Mouse (Mus musculus) WW6 (cell line): ENCODE measurements around the gene Lrch1.

ENCODE experiments used
- DNase-seq: peaks from one replicate; pipeline ENCODE4 v3.0.0-alpha.2; 2013; ENCODE audit warnings: low read depth, low spot score

The Lrch1 gene

DNA sequence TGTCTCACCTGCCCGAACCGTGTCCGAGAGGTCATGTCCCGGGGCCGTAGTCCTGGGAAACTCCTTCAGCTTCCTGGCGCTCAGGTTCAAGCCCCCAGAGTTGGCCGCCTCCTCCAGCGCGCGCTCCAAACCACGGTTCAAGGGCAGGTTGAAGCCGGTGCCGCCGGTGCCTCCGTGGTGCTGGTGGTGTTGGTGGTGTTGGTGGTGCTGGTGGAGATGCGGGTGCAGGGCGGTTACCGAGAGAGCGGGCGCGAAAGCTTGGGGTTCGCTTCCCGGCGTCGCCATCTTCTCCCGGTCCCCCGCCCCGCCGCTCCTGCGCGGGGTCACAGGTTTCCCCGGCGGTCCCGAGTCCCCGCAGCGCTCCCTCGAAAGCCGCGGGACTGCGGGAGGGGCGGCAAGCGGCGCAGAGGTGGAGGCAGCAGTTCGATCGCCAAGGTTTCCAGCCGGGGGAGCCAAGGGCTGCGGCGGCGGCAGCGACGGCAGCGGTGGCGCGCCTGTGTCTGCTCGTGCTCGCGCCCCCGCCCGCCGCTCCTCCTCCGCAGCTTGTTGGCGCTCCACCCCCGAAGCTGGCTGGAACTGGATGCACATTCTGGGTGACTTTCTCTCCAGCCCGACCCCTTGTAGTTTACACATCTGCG is at the start of gene Lrch1:
TSS of gene Lrch1 (minus strand) at position 501 of the 638 bp plus-strand sequence.
- peak; percentile 57 for DNase-seq

DNA sequence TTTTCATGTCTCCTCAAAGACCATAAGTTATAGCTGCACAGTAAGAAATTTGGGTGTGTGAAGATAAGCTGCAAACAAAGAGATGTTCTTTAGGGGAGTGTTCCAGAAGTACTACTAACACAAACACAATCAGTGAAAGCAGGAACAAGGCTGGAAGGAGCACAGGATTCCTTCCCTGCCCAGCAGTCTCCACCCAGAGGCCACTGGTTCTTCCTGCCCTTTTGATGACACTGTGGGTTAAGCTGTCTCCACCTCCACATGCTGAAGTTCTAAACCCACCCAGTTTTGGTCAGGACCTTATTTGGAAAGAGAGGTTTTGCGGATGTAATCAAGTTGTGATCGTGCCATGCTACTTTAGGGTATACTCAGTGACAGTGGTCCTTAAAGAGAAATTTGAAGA is 49.4 kb upstream of the Lrch1 start:
- DNase-seq, result no peak

DNA sequence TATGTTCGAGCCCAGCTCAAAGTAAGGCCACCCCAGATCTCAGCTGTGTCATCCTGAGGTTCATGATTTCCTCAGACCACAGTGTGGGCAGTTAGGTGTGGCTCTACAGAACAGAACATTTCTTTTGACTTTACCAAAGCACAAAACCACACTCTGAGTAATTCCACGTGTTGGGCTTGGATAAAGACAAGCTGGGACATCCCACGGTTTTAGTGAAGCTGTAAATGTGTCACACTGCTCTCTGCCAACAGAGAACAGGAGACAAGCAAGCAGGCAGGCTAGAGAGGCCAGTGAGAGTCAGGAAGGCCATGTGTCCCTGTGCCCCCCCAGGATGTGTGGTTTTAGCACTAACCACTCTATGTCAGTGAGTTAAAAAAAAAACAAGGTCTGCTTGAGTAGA is 48.9 kb upstream of the Lrch1 start:
- DNase-seq, result no peak

DNA sequence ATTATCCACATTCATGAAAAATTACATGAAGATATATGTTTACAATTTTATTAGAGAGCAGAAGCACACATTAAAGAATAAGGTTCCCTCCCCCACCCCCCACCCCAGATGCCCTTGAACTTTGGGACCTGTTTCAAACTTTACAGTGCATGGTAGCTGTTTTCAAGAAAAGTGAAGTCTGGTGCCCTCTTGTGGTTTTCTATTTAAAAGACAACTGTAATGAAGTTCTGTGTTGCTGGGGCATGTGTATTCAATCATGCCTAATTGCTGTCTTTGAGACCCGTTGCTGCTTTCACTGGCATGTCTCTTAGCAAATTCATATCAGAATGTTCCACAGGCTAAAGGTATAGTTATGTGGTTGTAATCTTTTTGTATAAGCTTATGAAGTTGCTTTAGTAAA is 42.8 kb upstream of the Lrch1 start:
- no peak for DNase-seq

DNA sequence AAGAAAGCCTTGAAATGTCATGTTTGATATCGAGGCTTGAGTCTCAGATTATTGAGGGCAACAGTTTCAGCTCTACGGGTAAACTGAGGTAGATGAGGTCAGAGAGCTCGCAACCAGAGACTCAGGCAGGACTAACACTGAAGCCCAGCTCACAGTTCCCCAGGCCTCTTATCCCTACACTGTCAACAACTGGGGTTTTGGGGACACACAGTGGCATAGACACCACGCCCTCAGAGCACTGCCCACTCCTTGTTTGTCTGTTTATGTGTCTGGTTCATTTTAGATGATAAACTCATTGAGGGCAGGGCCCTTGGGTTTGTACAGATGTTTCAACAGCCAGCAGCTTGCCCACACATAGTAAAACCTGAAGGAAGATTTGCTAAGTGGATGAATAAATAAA is 42.2 kb upstream of the Lrch1 start:
- DNase-seq, result no peak

DNA sequence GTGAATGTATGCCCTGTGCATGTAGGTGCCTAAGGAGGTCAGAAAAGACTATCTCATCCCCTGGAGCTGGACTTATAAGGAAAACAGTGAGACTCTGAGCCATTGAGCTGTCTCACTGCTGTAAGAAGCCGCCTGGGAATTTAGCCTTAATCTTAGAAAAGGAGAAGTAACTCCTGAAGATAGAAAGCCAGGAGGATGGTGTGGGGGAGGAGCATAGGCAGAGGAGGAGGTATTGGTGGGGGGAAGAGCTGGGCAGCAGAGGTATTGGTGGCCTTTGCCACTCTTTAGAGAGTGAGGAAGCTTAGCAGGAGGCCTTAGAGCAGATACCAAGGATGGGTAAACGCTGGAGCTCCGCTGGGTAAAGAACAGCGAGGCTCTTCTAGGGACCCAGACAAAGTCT is 41.6 kb upstream of the Lrch1 start:
- DNase-seq, result no peak

DNA sequence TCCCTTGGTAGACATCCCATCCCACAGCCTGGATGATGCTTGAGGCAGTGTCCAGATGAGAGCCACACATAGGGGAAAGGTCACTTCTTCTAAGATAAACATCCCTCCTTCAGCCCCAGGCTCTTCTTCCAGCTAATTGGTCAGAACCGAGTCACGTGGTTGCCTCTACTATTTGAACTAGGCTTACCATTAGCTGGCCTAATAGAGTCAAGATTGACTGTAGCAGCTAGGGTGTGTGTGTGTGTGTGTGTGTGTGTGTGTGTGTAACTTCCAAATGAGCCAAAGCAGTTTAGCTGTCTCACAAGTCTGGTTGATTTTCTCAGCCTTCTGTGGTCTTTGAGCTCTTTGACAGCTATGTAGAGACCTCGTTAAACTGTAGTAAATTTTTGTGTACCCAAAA is 38.9 kb upstream of the Lrch1 start:
- DNase-seq, result no peak

DNA sequence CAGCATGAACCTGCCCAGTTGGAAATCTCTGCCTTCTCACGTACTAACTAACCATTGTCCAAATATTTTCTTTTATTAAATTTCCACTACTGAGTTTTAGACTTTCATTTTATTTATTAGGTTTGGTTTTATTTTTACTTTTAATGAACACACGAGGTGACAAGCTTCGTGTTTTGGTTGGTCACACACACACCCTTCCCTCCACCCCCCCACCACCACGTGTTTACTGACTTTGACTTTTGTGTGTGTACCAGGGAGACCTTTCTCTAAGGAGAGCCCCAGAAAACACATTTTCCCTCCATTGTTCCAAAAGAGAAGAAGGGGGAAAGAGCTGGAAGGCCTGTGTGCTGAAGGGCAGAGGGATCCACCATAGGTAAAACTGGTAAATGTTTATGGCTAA is 38.0 kb upstream of the Lrch1 start:
- no peak for DNase-seq

DNA sequence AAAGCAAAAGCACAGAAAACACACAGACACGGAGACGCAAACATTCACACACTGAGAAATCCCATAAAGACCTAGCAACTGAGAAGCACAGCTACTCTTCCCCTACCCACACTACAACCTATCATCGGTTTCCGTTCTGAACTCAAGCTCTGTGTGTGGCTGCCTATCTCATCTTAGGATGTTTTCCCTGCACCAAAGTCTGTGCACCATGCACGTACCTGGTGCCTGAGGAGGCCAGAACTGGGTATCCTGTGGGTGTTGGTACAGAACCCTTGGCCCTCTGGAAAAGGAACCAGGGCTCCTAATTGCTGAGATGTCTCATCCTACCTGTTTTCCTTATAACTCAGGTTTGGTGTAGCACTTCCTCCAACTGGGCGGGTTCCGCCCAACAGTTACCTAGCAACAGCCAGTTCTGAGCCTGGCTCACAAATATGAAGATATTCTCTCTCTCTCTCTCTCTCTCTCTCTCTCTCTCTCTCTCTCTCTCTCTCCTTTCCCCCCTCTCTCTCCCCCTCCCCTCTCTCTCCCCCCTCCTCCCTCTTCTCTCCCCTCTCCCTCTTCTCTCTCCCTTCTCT is 37.2 kb upstream of the Lrch1 start:
- no peak for DNase-seq

DNA sequence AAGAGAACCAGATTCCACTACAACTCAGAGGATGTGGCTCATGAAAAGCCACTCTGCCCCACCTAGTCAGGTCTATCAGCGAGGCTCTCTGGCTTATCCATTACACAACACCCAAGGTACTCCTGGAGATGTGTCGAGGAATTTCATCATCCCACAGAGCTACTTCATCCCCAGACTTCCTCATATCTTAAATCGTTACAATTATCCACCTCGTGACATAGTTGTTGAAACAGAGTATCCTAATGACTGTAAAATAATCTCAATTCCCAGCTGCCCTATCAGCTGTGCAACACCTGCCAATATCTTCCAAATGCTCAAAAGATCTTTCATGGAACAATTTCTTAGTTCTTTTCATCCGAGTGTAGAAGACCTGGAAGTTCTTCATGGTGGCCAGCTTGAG is 35.4 kb upstream of the Lrch1 start:
- DNase-seq, result no peak

DNA sequence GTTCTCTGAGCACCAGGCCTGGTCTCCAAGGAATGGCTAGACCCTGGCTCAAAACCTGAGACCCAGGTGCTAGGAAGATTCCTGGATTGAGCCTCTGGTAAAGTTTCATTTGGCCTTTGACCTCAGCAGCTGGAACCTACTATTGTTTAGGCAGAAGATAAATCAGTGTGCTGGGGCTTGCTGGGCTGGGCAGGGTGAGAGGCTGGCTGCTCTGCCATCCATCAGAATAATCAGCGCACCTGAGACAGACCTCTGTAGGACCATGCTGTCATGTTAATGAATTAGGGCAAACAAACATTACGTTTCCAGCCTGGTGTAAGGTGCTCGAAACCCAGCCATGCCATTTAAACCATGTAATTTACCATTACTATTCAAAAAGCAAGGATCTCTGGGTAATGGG is 33.3 kb upstream of the Lrch1 start:
- DNase-seq, result no peak

DNA sequence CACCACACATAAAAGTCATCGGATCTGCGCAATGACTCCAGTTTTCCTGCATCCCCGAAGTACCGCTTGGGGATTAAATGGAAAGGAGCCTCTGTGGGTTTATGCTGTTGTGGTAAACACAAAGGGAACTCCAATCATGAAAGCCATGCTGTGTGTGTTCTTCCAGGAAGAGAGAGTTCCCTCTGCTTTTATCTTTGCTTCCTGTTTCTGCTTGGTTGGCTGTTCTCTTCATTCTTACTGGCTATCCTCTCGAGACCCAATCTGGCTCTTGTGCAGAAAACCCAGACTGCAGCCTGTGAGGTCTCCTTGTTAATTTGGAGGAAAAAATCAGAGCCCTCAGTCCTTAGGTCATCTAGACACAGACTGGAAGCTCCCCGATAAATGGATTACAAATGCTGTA is 29.3 kb upstream of the Lrch1 start:
- no peak for DNase-seq

DNA sequence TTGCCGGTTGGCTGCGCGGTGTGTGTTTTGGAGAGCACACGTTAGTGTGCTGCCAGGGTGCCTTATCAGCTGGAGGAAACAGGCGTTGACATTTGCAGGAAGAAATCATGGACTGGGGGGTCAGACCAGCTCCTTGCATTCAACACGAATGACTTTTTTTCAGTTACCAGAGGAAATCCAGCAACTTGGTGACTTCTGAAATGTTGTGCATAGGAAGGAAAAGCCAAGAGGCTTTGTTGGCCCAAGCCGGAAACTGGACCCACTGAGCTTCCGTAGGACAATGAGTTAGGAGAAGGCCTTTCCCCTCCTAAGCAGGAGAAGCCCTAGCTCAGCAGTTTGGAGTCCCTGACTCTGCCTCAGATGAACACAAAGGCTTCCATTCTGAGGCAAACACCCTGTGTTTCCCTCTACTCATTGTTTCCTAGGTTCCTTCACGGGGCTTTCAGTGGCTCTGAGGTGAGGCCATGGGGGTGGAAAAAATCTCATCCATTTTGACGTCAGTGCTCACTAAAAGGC is 26.5 kb upstream of the Lrch1 start:
- no peak for DNase-seq

DNA sequence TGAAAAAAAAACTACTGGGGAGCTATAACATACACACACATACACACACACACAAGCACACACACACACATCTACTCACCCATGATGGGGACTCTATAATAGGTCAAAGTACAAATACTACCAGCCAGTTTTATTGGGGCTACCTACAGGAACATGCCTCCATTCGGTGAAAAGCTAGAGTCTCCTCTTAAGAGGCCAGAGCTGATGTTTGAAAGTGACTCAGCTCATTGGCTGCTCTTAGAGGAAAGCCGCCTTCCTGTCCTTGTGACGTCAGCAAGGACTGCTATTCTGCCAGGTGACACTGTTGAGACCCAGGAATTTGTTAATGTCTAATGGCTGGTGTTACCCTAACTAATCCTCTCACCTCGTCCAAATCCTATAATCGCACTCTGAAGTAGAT is 25.0 kb upstream of the Lrch1 start:
- no peak for DNase-seq

DNA sequence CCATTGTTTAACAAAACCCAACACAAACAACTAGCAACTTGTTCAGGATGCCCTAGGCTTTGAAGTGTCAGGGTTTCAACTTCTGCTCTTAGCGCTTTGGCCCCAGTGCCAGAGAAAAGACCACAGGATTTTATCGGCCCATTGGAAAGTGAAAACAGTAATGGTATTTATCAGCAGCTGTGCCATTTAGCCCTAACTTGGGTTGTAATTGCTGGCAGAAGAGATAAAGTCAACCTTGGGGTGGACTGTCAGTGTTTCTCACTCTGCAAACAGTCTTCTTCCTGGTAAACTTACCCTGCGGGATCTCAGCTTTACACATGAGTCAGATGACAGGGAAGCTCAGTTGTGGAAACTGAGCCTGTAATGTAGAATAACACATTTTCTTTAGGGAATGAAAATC is 24.5 kb upstream of the Lrch1 start:
- no peak for DNase-seq

DNA sequence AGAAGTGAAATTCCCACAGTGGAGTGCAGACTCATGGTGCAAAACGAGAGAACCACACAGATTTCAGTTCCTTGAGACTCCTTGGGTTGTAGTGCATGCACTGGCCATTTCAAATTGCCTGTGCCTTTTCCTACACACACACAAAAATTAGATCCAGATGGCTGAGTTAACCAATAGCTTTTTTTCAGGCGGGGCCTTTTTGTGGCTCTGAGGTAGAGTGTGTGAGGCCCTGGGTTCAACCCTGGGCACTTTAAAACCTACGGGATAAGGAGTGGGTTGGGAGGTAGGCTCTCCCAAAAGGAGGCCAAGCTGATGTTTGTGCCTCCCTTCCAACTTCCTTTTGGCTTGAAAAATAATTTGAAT is 15.7 kb upstream of the Lrch1 start:
- DNase-seq, result no peak

DNA sequence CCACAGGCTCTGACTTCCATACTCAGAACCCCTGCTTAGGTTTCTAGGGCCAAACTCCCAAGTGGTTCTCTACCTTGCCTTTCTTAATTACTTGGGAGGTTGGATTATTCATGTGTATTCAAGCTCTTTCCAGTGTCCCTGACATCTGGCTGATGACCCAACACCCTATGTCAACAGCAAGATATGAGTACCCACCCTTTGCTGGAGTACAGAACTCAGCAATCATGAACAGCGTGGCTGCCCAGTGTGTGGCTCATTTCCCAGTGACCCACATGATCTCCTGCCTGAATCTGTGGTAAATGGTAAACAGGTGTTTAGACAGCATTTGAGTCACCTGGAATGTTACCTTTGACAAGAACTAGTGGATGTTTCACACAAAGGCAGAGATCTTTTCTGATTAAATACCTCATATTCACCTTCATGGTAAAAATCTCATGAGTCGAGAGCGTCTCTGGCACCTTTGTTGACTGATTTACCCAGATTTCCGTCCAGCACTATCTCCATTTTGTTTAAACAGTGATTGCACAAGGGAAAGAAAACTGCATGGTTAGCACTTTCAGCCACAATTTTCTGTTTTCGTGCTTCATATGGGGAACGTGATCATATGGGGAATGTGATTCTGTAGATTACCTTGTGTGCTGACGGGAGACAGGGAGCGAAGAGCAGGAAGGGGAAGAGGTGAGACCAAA is 15.2 kb upstream of the Lrch1 start:
- DNase-seq, result no peak

DNA sequence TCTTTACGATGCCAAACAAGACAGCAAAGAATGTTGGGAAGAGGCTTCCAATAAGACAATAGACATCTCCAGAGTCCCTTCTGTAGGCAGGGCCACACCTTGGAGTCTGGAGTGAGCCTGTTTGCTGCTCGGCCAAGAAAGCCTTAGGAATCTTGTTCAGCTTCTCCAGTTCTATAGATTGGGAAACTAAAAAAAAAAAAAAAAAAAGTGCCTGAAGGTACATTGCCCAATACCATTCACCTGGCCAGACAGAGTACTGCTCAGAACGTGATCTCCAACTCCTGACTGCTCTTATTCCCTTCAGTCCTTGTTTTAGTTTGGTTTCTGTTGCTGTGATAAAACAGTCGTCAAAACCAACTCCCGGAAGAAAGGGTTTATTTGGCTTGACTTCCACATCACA is 12.9 kb upstream of the Lrch1 start:
- DNase-seq, result no peak

DNA sequence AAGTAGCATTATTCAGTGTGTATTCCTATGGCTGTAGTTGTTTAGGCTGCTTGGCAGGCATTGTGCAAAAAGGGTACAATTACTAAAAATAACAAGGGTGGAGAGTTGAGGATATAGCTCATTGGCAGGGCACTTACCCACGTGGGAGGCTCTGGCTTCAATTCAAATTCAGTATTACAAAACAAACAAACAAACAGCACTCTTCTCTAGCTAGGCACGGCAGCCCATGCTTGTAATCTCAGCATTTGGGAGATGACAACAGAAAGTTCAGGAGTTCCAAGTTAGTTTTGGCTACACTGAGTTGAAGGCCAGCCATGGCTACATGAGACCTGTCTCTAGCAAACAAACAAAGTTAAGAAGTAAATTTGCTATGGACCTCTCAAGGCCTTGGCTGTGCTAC is 9.0 kb upstream of the Lrch1 start:
- no peak for DNase-seq

DNA sequence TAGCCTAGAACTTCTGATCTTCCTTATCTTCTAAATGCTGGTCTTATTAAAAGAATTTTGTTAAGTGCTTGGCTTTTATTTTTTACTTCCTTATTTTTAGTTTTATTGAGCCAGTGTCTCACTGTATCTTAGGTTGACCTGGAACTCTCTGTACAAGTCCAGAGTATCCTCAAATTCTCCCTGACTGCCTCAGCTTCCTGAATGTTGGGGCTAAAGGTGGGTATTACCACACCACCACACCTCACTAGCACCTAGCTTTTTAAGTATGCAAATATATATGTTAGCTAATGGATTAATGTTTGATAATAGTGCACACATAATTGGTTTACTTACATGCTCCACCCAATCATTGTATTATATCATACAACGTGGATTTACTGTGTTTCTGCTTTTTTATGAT is 8.6 kb upstream of the Lrch1 start:
- no peak for DNase-seq

DNA sequence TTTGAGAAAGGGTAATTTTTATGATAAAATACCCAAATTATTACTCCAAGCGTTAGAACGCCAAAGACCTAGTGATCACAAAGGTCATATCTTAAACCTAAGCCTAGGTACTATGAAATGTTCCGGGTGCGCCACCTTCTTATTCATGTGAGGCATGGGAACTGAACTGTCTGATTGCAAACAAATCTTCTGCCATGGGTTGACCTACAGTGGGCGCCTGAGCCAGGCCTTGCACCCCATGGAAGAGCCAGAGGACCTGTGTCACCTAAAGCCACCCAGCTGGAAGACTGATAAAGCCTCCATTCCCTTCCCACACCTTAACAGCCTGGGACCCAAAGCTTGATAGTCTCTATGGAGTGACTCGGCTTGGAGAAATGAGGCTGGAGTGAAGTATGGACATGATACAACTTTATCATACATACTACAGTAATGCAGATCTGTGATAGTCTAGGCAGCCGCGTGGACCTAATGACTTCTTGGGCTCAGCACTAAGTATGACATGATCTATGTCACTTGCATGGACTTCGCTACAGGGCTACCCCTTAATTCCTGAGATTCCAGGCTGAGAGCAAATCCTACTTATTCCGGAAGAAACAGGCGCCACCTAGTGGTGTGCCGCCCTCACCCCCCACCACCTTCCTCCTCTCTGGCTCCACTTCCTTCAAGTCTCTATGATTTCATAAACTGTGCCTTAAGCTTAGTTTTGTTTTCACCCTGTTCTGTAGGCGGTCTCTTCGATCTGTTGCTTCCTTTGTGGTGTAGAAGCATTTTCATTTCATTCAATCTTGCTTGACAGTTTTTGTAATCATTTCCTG is 957 bp upstream of the Lrch1 start:
- DNase-seq, result no peak

DNA sequence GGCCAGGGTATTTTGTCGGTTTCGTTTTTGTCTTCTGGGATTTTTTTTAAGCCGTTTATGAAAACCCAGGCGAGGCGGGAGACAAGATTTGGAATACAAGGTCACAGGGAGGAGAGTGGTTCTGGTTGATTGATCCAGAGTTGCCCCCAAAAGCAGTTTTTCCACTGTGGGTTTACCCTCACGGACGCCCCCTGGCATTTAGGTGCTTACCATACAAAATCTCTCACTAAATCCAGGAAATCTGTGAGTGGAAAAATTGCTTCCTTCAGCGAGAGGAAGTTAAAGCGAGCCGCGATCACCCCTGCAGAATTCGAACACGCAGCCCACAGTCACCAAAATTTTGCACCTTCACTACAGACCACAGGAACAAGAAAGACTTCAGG is 329 bp upstream of the Lrch1 start:
- DNase-seq, result no peak
